Mouse (Mus musculus) C2C12 (cell line): ENCODE measurements at regions not wholly inside any gene's neighbourhood (a gene's known extent, or its start where the extent isn't known, plus 50 kb on each side); places are given as distances from the start of the nearest gene placed in this dataset.

ENCODE experiments used
- CEBPB ChIP-seq: IDR thresholded peaks from one replicate; pipeline ENCODE4 v1.6.1; 2011; ENCODE audit warnings: low read depth, mild to moderate bottlenecking, control low read depth, moderate library complexity
- CTCF ChIP-seq: IDR thresholded peaks from one replicate; pipeline ENCODE4 v1.5.1; 2011; ENCODE audit not compliant: control insufficient read depth, insufficient read depth, insufficient read length
- MAX ChIP-seq: IDR thresholded peaks from one replicate; pipeline ENCODE4 v1.6.1; 2011; ENCODE audit warnings: mild to moderate bottlenecking, control low read depth
- MYOD1 ChIP-seq: IDR thresholded peaks from one replicate; pipeline ENCODE4 v1.6.1; 2011; ENCODE audit warnings: low read depth; ENCODE audit not compliant: control insufficient read depth, insufficient read length

- TF ChIP-seq CTCF (no peak), MAX (no peak), CEBPB (no peak), MYOD1 (no peak)
Measured at GRCm38 (mm10) chr4:142464066-142464465, 224.9 kb upstream of the Kazn start.
